Mouse (Mus musculus) cerebellum, adult 11 months (tissue): ENCODE data around the gene Tsr2.

ENCODE experiments used
- DNase-seq: peaks from one replicate; pipeline ENCODE4 v3.0.0; 2022

The Tsr2 gene

GRCm38 (mm10) chrX:151046321-151046720, 50.0 kb downstream of the Tsr2 start:
- no peak for DNase-seq

GRCm38 (mm10) chrX:151045850-151046249, 50.5 kb downstream of the Tsr2 start, which contains the start of gene Fgd1:
Gene Fgd1, plus strand, starts transcription at chrX:151046150.
- no peak for DNase-seq

GRCm38 (mm10) chrX:151041223-151041622, 55.1 kb downstream of the Tsr2 start:
- DNase-seq, result no peak
